Mouse (Mus musculus): ENCODE results near the gene Rita1. TPM values are rescaled to one million over a fixed set of nuclear protein-coding genes. Genes with fewer than 3 reads are reported as not detected.

The Rita1 gene
- polyA plus RNA-seq, 1 experiment: 15.7 TPM

DNA sequence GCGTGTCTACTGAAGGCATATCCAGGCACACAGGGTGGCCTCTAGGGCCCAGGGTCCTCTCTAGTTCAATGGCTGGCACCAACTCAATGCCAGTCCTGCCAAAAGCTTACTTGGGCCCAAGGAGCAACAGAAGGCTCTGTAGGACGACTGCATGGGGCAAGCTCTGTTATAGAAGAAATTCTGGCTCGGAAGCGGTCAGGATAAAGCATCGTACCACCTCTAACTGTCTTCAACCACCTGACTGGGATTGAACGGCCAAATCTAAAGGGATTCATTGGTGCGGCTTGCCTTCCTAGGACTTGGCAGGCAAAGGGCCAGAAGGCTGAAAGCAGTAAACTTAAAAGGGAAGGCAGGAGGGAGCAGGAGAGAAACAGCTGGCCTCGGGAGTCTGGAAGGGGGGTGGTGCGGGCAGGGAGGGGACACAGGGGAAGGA is 44.0 kb downstream of the Rita1 start:
- peaks cover 25% of the 10 kb centered on the region for H3K4me1 ChIP-seq (ENCODE audit: control insufficient read depth, insufficient read depth, low read length)
- no peak for DNase-seq
- 72% methylated on average over 9 of the region's 9 CpGs for WGBS
- TF ChIP-seq CTCF (IDR thresholded peaks at IDR 0.05; ENCODE audit: insufficient read depth, low read length): no peak
- TF ChIP-seq POLR2A (IDR thresholded peaks at IDR 0.05; ENCODE audit: borderline replicate concordance, extremely low read depth, low read depth, low read length): no peak
- H3K4me3 ChIP-seq (replicated peaks; ENCODE audit: extremely low read depth, low read depth, low read length): no peak overlapping the region

DNA sequence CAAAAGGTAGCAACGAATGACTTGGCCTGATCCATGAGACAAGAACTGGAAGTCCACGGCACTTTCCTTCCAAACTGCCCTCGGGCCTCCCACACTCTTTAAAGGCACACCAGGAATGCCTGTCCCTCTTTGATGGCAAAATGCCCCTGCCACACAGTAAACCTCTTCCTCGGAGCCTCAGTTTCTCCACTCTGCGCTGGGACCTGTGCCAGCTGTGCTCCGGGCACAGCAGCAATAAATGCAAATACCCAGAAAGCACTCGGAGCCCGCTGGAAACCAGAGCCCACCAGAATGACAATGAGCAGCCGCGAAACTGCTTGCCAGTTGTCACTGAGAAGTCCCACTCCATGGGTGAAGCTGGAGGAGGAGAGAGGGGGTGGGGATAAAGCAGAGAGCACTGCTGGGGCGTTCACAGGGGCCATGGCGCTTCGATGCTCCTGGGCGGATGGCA is 44.6 kb downstream of the Rita1 start:
- Histone ChIP-seq H3K4me1 (ENCODE audit: control insufficient read depth, insufficient read depth, low read length) (peaks cover 30% of the 10 kb centered on the region), H3K4me3 (replicated peaks; ENCODE audit: extremely low read depth, low read depth, low read length) (no peak overlapping the region)
- 80% methylated on average over 14 of the region's 14 CpGs for WGBS
- no peak for DNase-seq
- TF ChIP-seq POLR2A (IDR thresholded peaks at IDR 0.05; ENCODE audit: borderline replicate concordance, extremely low read depth, low read depth, low read length) (no peak), CTCF (IDR thresholded peaks at IDR 0.05; ENCODE audit: insufficient read depth, low read length) (no peak)

DNA sequence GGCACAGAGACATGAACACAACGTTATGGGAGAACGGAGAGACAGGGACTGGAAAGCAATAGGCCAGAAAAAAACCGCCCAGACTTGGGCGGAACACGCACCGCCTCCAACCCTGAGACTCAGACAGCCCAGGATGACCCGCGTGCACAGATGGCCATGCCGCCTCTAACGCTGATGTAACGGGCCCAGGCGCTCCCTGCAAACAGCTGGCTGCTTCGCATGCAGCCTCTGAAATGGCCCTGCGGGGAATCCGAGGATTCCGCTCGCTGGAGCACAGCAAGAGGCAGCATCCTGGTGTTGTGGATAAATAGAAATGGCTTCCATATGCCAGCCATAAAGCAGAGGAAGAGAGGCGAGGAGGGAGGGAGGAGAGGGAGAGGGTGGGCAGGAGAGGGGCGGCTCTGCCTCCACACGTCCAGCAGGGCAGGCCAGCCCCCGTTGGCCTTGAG is 45.1 kb downstream of the Rita1 start:
- 63% methylated on average over 21 of the region's 21 CpGs for WGBS
- no peak for TF ChIP-seq POLR2A (IDR thresholded peaks at IDR 0.05; ENCODE audit: borderline replicate concordance, extremely low read depth, low read depth, low read length)
- no peak for TF ChIP-seq CTCF (IDR thresholded peaks at IDR 0.05; ENCODE audit: insufficient read depth, low read length)
- no peak for DNase-seq
- H3K4me3 ChIP-seq (replicated peaks; ENCODE audit: extremely low read depth, low read depth, low read length): no peak overlapping the region
- H3K4me1 ChIP-seq (ENCODE audit: control insufficient read depth, insufficient read depth, low read length): peaks cover 32% of the 10 kb centered on the region

DNA sequence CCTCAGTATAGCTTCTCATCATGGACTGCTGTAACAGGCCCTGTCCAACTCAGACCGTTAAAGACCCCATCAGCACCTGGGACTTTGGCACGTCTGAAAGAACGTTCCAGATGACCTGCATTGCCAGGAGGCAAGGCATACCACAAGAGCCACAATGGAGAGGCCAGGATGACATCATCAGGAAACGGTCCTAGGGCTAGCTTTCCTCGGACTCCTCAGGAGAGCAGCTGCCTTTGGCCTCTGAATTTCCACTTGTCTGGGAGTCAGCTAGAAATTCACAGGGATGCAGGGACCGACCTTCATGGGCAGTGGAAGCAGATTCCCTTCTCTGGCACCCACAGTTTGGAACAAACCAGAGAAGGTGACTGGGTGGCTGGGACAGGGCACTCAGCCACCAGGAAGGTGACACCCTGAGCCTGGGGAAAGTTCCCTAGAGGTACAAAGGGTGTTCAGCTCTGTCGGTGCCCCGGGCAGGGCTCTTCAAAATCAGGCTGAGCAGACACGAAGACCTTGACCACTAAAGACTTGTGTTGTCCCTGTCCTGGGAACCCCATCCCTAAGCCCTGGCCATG is 45.6 kb downstream of the Rita1 start:
- Histone ChIP-seq H3K4me1 (ENCODE audit: control insufficient read depth, insufficient read depth, low read length) (peaks cover 32% of the 10 kb centered on the region), H3K4me3 (replicated peaks; ENCODE audit: extremely low read depth, low read depth, low read length) (no peak overlapping the region)
- TF ChIP-seq POLR2A (IDR thresholded peaks at IDR 0.05; ENCODE audit: borderline replicate concordance, extremely low read depth, low read depth, low read length) (no peak), CTCF (IDR thresholded peaks at IDR 0.05; ENCODE audit: insufficient read depth, low read length) (no peak)
- DNase-seq: no peak
- WGBS: 35% methylated on average over 9 of the region's 9 CpGs

DNA sequence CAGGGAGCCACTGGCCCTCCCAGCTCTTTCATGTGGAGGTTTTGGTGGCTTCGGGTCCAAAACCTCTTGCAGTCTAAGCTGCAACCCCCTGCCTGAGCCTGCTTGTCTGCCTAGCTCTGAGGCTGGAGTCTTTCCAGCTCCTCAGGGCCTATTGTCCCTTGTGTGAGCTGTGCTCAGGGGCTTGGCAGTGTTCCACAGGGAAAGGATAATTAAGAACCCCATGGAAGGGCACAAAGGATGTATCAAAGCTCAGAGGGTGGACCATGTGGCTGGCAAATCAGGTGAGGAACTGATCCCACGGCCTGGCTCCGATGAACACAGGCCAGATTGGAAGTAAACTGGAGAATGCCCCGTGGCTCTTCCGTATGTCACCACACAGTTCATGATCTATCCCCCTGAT is 46.3 kb downstream of the Rita1 start:
- TF ChIP-seq CTCF (IDR thresholded peaks at IDR 0.05; ENCODE audit: insufficient read depth, low read length) (no peak), POLR2A (IDR thresholded peaks at IDR 0.05; ENCODE audit: borderline replicate concordance, extremely low read depth, low read depth, low read length) (no peak)
- WGBS: 48% methylated on average over 5 of the region's 5 CpGs
- H3K4me1 ChIP-seq (ENCODE audit: control insufficient read depth, insufficient read depth, low read length): peaks cover 33% of the 10 kb centered on the region
- no peak for DNase-seq
- no peak overlapping the region for H3K4me3 ChIP-seq (replicated peaks; ENCODE audit: extremely low read depth, low read depth, low read length)

DNA sequence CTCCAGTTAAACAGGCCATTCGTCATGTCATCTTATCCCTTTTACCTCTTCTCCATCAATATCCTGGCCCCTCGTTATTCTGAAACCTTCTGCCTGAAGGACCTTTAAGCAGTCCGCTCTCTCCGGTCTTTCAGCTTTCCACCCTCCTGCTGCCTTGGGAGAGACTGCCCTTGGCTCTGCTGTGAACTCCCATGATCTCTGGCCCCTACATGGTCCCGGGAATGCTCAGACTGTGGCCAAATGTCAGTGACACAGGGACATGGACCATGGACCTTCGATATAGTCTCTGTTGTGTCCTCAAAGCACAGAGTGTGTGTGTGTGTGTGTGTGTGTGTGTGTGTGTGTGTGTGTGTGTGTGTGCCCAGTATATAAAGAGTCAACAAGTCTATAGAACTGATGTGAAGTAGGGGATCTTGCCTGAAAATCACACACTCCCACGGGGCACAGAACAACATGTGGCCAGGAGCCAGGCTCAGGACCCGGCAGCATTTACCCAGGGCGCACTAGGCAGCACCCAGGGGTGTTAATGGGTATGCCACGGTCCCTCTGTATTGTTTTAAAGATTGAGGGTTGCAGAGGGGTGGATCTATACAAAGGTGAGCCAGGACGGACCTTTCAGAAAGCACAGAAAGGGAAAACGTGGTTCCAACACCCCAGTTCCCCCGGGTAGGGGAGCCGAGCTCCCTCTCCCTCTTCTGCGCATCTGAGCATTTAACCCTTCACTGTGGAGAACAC is 47.1 kb downstream of the Rita1 start:
- Histone ChIP-seq H3K4me3 (replicated peaks; ENCODE audit: extremely low read depth, low read depth, low read length) (no peak overlapping the region), H3K4me1 (ENCODE audit: control insufficient read depth, insufficient read depth, low read length) (peaks cover 32% of the 10 kb centered on the region)
- 64% methylated on average over 15 of the region's 15 CpGs for WGBS
- TF ChIP-seq POLR2A (IDR thresholded peaks at IDR 0.05; ENCODE audit: borderline replicate concordance, extremely low read depth, low read depth, low read length) (no peak), CTCF (IDR thresholded peaks at IDR 0.05; ENCODE audit: insufficient read depth, low read length) (no peak)
- no peak for DNase-seq

DNA sequence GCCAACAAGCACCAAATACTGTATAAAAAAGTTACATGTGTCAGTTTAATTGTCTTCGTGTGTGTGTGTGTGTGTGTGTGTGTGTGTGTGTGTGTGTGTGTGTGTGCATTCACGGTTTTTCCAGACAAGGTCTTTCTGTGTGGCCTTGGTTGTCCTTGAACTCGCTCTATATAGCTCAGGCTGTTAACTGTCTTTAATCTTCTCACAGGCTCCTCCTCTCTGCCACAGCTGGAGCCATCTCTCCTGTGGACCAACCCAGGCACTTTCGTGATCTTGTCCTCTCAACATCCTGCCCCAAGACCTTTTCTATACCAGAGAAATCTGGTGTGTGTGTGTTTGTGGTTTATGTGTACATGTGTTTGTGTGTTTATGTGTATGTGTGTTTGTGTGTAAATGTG is 48.5 kb downstream of the Rita1 start:
- Histone ChIP-seq H3K4me3 (replicated peaks; ENCODE audit: extremely low read depth, low read depth, low read length) (no peak overlapping the region), H3K4me1 (ENCODE audit: control insufficient read depth, insufficient read depth, low read length) (peaks cover 32% of the 10 kb centered on the region)
- TF ChIP-seq POLR2A (IDR thresholded peaks at IDR 0.05; ENCODE audit: borderline replicate concordance, extremely low read depth, low read depth, low read length): no peak
- no peak for TF ChIP-seq CTCF (IDR thresholded peaks at IDR 0.05; ENCODE audit: insufficient read depth, low read length)
- WGBS: 35% methylated on average over 4 of the region's 4 CpGs
- no peak for DNase-seq

DNA sequence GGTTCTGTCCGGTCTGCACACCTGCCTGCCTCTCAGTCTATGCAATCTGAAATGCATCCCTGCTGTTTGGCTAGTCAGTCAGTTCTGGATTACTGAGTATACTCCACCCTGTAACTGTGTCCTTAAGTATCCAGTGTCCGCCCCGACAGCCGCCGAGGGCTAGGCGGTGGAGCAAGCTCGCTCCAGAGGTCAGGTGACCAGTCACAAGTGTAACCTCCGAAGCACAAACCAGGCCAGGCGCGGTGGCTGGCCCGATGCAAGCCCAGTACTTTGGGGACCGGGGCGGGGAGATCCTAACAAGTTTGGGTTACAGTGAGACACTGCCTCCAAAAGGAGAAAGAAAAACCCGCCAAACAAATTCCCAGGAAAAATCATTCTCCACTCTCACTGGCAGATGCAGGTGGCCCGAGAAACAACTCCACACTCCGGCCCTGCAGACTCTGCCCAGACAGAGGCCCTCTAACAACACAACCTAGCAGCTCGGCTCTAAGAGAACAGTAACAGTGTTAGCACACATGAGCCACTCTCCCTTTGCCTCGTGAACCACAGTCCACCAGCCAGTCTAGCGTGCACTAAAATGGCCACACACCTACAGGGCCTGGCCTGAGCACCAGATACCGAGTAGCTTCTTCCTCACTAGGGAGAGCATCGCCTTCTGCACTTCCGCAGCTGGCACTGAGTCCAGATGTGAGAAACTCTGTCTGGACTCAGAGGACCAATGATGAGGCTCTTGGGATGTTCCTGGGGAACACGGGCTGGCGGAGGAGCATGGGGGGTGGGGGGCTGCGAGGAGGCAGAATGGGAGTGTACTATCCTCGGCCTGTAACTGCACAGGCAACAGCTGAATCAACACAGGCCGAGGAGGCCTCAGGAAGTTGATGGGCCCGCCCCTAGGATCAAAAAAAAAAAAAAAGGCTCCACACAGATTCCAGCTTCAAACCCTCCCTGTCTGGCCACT is 49.2 kb downstream of the Rita1 start:
- peak; percentile 49 for DNase-seq
- H3K4me1 ChIP-seq (ENCODE audit: control insufficient read depth, insufficient read depth, low read length): peaks cover 32% of the 10 kb centered on the region
- 33% methylated on average over 28 of the region's 28 CpGs for WGBS
- TF ChIP-seq POLR2A (IDR thresholded peaks at IDR 0.05; ENCODE audit: borderline replicate concordance, extremely low read depth, low read depth, low read length): no peak
- TF ChIP-seq CTCF (IDR thresholded peaks at IDR 0.05; ENCODE audit: insufficient read depth, low read length): no peak
- no peak overlapping the region for H3K4me3 ChIP-seq (replicated peaks; ENCODE audit: extremely low read depth, low read depth, low read length)

DNA sequence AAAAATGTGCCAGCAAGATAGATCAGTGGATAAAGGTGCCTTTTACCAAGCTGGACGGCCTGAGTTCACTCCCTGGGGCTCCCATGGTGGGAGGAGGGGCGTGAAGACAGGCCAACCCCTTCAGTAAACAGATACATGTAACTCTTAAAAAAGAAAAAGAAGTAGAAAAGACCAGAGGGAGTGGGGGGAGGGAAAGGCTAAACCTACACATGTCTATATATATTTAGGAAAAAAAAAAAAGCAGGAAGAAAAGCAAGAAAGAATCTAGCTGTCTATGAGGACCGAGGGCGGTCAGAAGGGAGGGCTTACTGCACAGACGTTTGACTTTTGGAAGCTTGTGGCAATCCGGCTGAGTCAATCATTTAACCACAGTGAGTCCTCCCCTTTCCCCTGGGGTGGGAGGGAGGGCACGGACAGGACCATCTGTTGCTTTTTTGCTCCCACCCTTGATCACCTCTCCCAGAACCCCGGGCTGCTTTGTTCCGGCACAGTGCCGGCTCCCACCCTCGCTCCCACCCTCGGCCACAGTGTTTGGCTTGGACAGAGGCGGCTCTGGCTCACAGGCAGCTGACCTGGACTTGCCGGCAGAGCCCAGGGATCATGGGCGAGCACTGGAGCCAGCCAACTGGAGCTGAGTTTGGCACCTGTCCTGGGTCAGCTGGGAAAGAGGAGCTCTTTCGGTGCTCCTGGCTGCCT is 51.6 kb downstream of the Rita1 start:
- DNase-seq: peak; percentile 52
- TF ChIP-seq POLR2A (IDR thresholded peaks at IDR 0.05; ENCODE audit: borderline replicate concordance, extremely low read depth, low read depth, low read length): no peak
- no peak for TF ChIP-seq CTCF (IDR thresholded peaks at IDR 0.05; ENCODE audit: insufficient read depth, low read length)
- Histone ChIP-seq H3K4me3 (replicated peaks; ENCODE audit: extremely low read depth, low read depth, low read length) (no peak overlapping the region), H3K4me1 (ENCODE audit: control insufficient read depth, insufficient read depth, low read length) (peaks cover 18% of the 10 kb centered on the region)
- WGBS: 22% methylated on average over 16 of the region's 16 CpGs
